Mouse (Mus musculus) liver, embryonic 11.5 days (tissue): ENCODE measurements around the gene Ankrd36. TPM values are rescaled to one million over a fixed set of nuclear protein-coding genes. Genes with fewer than 3 reads are reported as not detected.

ENCODE experiments used
- ATAC-seq: fragments of 200-750 bp; cut with Nextera tagmentation; replicated peaks from 2 replicates; pipeline ENCODE4 v1.8.0; 2017; ENCODE audit warnings: moderate number of reproducible peaks, mild to moderate bottlenecking, moderate TSS enrichment, moderate library complexity; ENCODE audit not compliant: low FRiP score
- DNase-seq: peaks from one replicate; pipeline ENCODE4 v3.0.0-alpha.2; 2017; ENCODE audit warnings: low spot score
- H3K27ac ChIP-seq: fragments of 300-500 bp; sonication (generic); 2 replicates; pipeline ENCODE4 v1.5.1; 2014; ENCODE audit warnings: mild to moderate bottlenecking, low read depth, low read length, control low read depth
- H3K27me3 ChIP-seq: fragments of 300-500 bp; sonication (generic); replicated peaks from 2 replicates; pipeline ENCODE4 v1.6.1; 2014; ENCODE audit warnings: low read length, mixed read lengths; ENCODE audit not compliant: control insufficient read depth, insufficient read depth
- H3K36me3 ChIP-seq: fragments of 300-500 bp; sonication (generic); 2 replicates; pipeline ENCODE4 v1.6.1; 2014; ENCODE audit warnings: mild to moderate bottlenecking, low read length, moderate library complexity, mixed read lengths; ENCODE audit not compliant: control insufficient read depth, insufficient read depth
- H3K4me1 ChIP-seq: fragments of 300-500 bp; sonication (generic); replicated peaks from 2 replicates; pipeline ENCODE4 v1.6.1; 2014; ENCODE audit warnings: low read length, mixed read lengths; ENCODE audit not compliant: control insufficient read depth, insufficient read depth
- H3K4me2 ChIP-seq: fragments of 300-500 bp; sonication (generic); 2 replicates; pipeline ENCODE4 v1.6.1; 2014; ENCODE audit warnings: mild to moderate bottlenecking, control low read depth, moderate library complexity
- H3K4me3 ChIP-seq: fragments of 300-500 bp; sonication (generic); 2 replicates; pipeline ENCODE4 v1.5.1; 2014; ENCODE audit warnings: low read depth, low read length, control low read depth
- H3K9ac ChIP-seq: fragments of 300-500 bp; sonication (generic); 2 replicates; pipeline ENCODE4 v1.6.1; 2014; ENCODE audit warnings: low read depth, low read length, control low read depth
- H3K9me3 ChIP-seq: fragments of 300-500 bp; sonication (generic); 2 replicates; pipeline ENCODE4 v1.6.1; 2016; ENCODE audit warnings: low read length, inconsistent platforms, mixed read lengths; ENCODE audit not compliant: control insufficient read depth
- WGBS: fragments of 180-500 bp; shearing (Covaris S2); extraction: QIAGEN DNeasy Blood & Tissue Kit; methylation state at CpG from one replicate; pipeline ENCODE4 v1.1.7; 2014; 5-methylcytosine and 5-hydroxymethylcytosine counted together
- polyA plus RNA-seq: library from polyadenylated mRNA; unstranded; fragments of >200 nt; fragmentation: Nextera tagmentation; extraction: Ambion mirVana; gene quantifications from 2 replicates; pipeline ENCODE4 v1.2.1, GENCODE M21; 2014

Ankrd36 gene
- 0.73 and 0.82 TPM in 2 replicates for polyA plus RNA-seq

- Histone ChIP-seq H3K4me3 (no peak within 1 kb of the TSS), H3K27me3 (no peaks in the 10 kb centered on the region), H3K27ac (no peak within 1 kb of the TSS), H3K9me3 (no peaks in the 10 kb centered on the region), H3K36me3 (no peaks in the 10 kb centered on the region), H3K4me1 (peaks cover 11% of the 10 kb centered on the region), H3K4me2 (no peak within 1 kb of the TSS), H3K9ac (no peak within 1 kb of the TSS)
- ATAC-seq, result no peak
- WGBS, result 85% methylated on average over 12 of the region's 12 CpGs
- no peak for DNase-seq
Measured at GRCm38 (mm10) chr11:5569474-5569873, at the start of gene Ankrd36. Gene Ankrd36 (plus strand): TSS chr11:5569684.

- peak; percentile 99 for DNase-seq
- peak; percentile 97 for ATAC-seq
- Histone ChIP-seq H3K36me3 (peaks cover 25% of the 10 kb centered on the region), H3K4me3 (peak within 1 kb of the TSS; percentile 95), H3K27me3 (no peaks in the 10 kb centered on the region), H3K9ac (peak within 1 kb of the TSS; percentile 99), H3K4me2 (peak within 1 kb of the TSS; percentile 88), H3K9me3 (no peaks in the 10 kb centered on the region), H3K27ac (peak within 1 kb of the TSS; percentile 96), H3K4me1 (peaks cover 8% of the 10 kb centered on the region)
- under 1% methylated on average over 65 of the region's 72 CpGs for WGBS
Measured at GRCm38 (mm10) chr11:5520412-5521265, 48.8 kb upstream of the Ankrd36 start, which contains the start of gene Xbp1. Gene Xbp1 (plus strand): TSS chr11:5520659.

- DNase-seq, result no peak
- Histone ChIP-seq H3K27ac (peak overlapping the region; percentile 96), H3K36me3 (peaks cover 25% of the 10 kb centered on the region), H3K4me3 (peak overlapping the region; percentile 95), H3K4me2 (peak overlapping the region; percentile 88), H3K9ac (peak overlapping the region; percentile 99), H3K27me3 (no peaks in the 10 kb centered on the region), H3K9me3 (no peaks in the 10 kb centered on the region), H3K4me1 (peaks cover 8% of the 10 kb centered on the region)
- WGBS, result under 1% methylated on average over 13 of the region's 13 CpGs
- ATAC-seq, result peak; percentile 42
Measured at GRCm38 (mm10) chr11:5521266-5521515, 48.3 kb upstream of the Ankrd36 start.

GRCm38 (mm10) chr11:5521516-5522291 is 47.8 kb upstream of the Ankrd36 start:
- peak overlapping the region; percentile 88 for H3K4me2 ChIP-seq
- H3K9me3 ChIP-seq, result no peaks in the 10 kb centered on the region
- peaks cover 8% of the 10 kb centered on the region for H3K4me1 ChIP-seq
- peaks cover 25% of the 10 kb centered on the region for H3K36me3 ChIP-seq
- WGBS, result under 1% methylated on average over 33 of the region's 34 CpGs
- peak; percentile 72 for DNase-seq
- peak; percentile 75 for ATAC-seq
- peak overlapping the region; percentile 99 for H3K9ac ChIP-seq
- peak overlapping the region; percentile 95 for H3K4me3 ChIP-seq
- H3K27me3 ChIP-seq, result no peaks in the 10 kb centered on the region
- peak overlapping the region; percentile 96 for H3K27ac ChIP-seq

GRCm38 (mm10) chr11:5522798-5523415 is 46.6 kb upstream of the Ankrd36 start:
- peak overlapping the region; percentile 95 for H3K4me3 ChIP-seq
- peak overlapping the region; percentile 99; the same call in 1 of the 2 replicates for H3K9ac ChIP-seq
- H3K36me3 ChIP-seq, result peaks cover 25% of the 10 kb centered on the region
- peaks cover 8% of the 10 kb centered on the region for H3K4me1 ChIP-seq
- no peaks in the 10 kb centered on the region for H3K9me3 ChIP-seq
- DNase-seq (no peak), ATAC-seq (no peak)
- H3K27me3 ChIP-seq, result no peaks in the 10 kb centered on the region
- H3K27ac ChIP-seq, result no peak overlapping the region
- H3K4me2 ChIP-seq, result peak overlapping the region; percentile 88
- 89% methylated on average over 11 of the region's 11 CpGs for WGBS

GRCm38 (mm10) chr11:5525418-5525817 is 44.1 kb upstream of the Ankrd36 start:
- H3K4me1 ChIP-seq, result peaks cover 8% of the 10 kb centered on the region
- no peak overlapping the region for H3K4me2 ChIP-seq
- H3K9ac ChIP-seq, result no peak overlapping the region
- H3K9me3 ChIP-seq, result no peaks in the 10 kb centered on the region
- H3K27ac ChIP-seq, result no peak overlapping the region
- no peak for DNase-seq
- no peak for ATAC-seq
- H3K4me3 ChIP-seq, result no peak overlapping the region
- peaks cover 34% of the 10 kb centered on the region for H3K36me3 ChIP-seq
- WGBS, result 86% methylated on average over 4 of the region's 4 CpGs
- no peaks in the 10 kb centered on the region for H3K27me3 ChIP-seq

- WGBS, result 83% methylated on average over 7 of the region's 7 CpGs
- ATAC-seq (no peak), DNase-seq (no peak)
- H3K4me1 ChIP-seq, result peaks cover 8% of the 10 kb centered on the region
- no peak overlapping the region for H3K27ac ChIP-seq
- H3K9me3 ChIP-seq, result no peaks in the 10 kb centered on the region
- H3K9ac ChIP-seq, result no peak overlapping the region
- H3K27me3 ChIP-seq, result no peaks in the 10 kb centered on the region
- no peak overlapping the region for H3K4me3 ChIP-seq
- no peak overlapping the region for H3K4me2 ChIP-seq
- H3K36me3 ChIP-seq, result peaks cover 43% of the 10 kb centered on the region
Measured at GRCm38 (mm10) chr11:5526573-5527439, 42.7 kb upstream of the Ankrd36 start.
